ENCODE assay signal across 8 mouse cellular contexts in genomic region chr10:70095506-70096270, GRCm38 (mm10). TPM values are rescaled to one million over a fixed set of nuclear protein-coding genes. Genes with fewer than 3 reads are reported as not detected.
DNase-seq lines count a peak whose midpoint lies in the region; ATAC-seq and TF ChIP-seq lines count a peak whose summit lies in the region.

No protein-coding gene starts in this region.

- ATAC-seq in forebrain, embryonic 16.5 days = no peak
- no peak for ATAC-seq in limb, embryonic 13.5 days (ENCODE audit: low FRiP score, low read depth)

- H3K9me3 ChIP-seq in forebrain, embryonic 16.5 days (ENCODE audit: control insufficient read depth, low read length) = no peaks in the 10 kb centered on the region
- H3K9me3 ChIP-seq in limb, embryonic 13.5 days = no peaks in the 10 kb centered on the region

- H3K4me3 ChIP-seq in kidney, adult 2 months (ENCODE audit: insufficient read depth, low read depth, low read length) = peak overlapping the region; percentile 62
- H3K4me3 ChIP-seq in forebrain, embryonic 16.5 days (replicated peaks; ENCODE audit: low read length) = peak overlapping the region; percentile 52
- peak overlapping the region; percentile 93 for H3K4me3 ChIP-seq in limb, embryonic 13.5 days
- H3K4me3 ChIP-seq in small intestine, adult 2 months (ENCODE audit: low read depth, low read length) = peak overlapping the region; percentile 74

- H3K4me1 ChIP-seq in kidney, adult 2 months (ENCODE audit: control insufficient read depth, insufficient read depth, low read length) = peaks cover 9% of the 10 kb centered on the region; the same call in 1 of the 2 replicates
- H3K4me1 ChIP-seq in forebrain, embryonic 16.5 days (replicated peaks; ENCODE audit: control insufficient read depth, insufficient read depth, low read length) = peaks cover 31% of the 10 kb centered on the region
- H3K4me1 ChIP-seq in limb, embryonic 13.5 days = peaks cover 47% of the 10 kb centered on the region
- H3K4me1 ChIP-seq in small intestine, adult 2 months (ENCODE audit: control insufficient read depth, insufficient read depth, insufficient read length, low read length) = peaks cover 14% of the 10 kb centered on the region; the same call in 1 of the 2 replicates

- H3K9ac ChIP-seq in forebrain, embryonic 16.5 days (replicated peaks; ENCODE audit: low read depth, low read length) = peak overlapping the region; percentile 27; the same call in 1 of the 2 replicates
- peak overlapping the region; percentile 61 for H3K9ac ChIP-seq in limb, embryonic 13.5 days

- no peak for TF ChIP-seq CTCF in kidney, adult 2 months (conservative IDR thresholded peaks at IDR 0.05; ENCODE audit: insufficient read depth, insufficient read length, low read depth, low read length)
- TF ChIP-seq CTCF in small intestine, adult 2 months (IDR thresholded peaks at IDR 0.05; ENCODE audit: extremely low read depth, insufficient read length, insufficient replicate concordance, low read depth, low read length) = no peak

- H3K27me3 ChIP-seq in kidney, adult 2 months (replicated peaks; ENCODE audit: control insufficient read depth, insufficient read depth, low read length) = no peaks in the 10 kb centered on the region
- H3K27me3 ChIP-seq in forebrain, embryonic 16.5 days (replicated peaks; ENCODE audit: control insufficient read depth, insufficient read depth, low read length) = no peaks in the 10 kb centered on the region
- no peaks in the 10 kb centered on the region for H3K27me3 ChIP-seq in limb, embryonic 13.5 days
- H3K27me3 ChIP-seq in small intestine, adult 2 months (ENCODE audit: control insufficient read depth, insufficient read depth, low read length) = no peaks in the 10 kb centered on the region

- H3K4me2 ChIP-seq in forebrain, embryonic 16.5 days (ENCODE audit: low read length) = peak overlapping the region; percentile 58
- peak overlapping the region; percentile 85 for H3K4me2 ChIP-seq in limb, embryonic 13.5 days (replicated peaks)

- WGBS in kidney, adult 2 months = 23% methylated on average over 13 of the region's 13 CpGs
- WGBS in forebrain, embryonic 16.5 days = 23% methylated on average over 13 of the region's 13 CpGs
- WGBS in limb, embryonic 13.5 days = 8% methylated on average over 13 of the region's 13 CpGs
- WGBS in small intestine, adult 2 months = 5% methylated on average over 13 of the region's 13 CpGs

- no peak for TF ChIP-seq POLR2A in kidney, adult 2 months (IDR thresholded peaks at IDR 0.05; ENCODE audit: low read depth, low read length)
- TF ChIP-seq POLR2A in small intestine, adult 2 months (IDR thresholded peaks at IDR 0.05; ENCODE audit: low read depth, low read length) = no peak

- no peaks in the 10 kb centered on the region for H3K36me3 ChIP-seq in kidney, adult 2 months (ENCODE audit: control insufficient read depth, insufficient read depth, low read length)
- no peaks in the 10 kb centered on the region for H3K36me3 ChIP-seq in forebrain, embryonic 16.5 days (ENCODE audit: control insufficient read depth, insufficient read depth)
- H3K36me3 ChIP-seq in limb, embryonic 13.5 days = peaks cover 2% of the 10 kb centered on the region
- no peaks in the 10 kb centered on the region for H3K36me3 ChIP-seq in small intestine, adult 2 months (ENCODE audit: control insufficient read depth, insufficient read depth, low read length)

- H3K27ac ChIP-seq in kidney, adult 2 months (ENCODE audit: insufficient read depth, low read depth, low read length) = peak overlapping the region; percentile 48
- no peak overlapping the region for H3K27ac ChIP-seq in forebrain, embryonic 16.5 days (ENCODE audit: low read length)
- H3K27ac ChIP-seq in limb, embryonic 13.5 days = peak overlapping the region; percentile 93
- H3K27ac ChIP-seq in small intestine, adult 2 months (ENCODE audit: insufficient read depth, low read depth, low read length) = peak overlapping the region; percentile 95

- peak; percentile 49 for DNase-seq in kidney, adult 2 months
- no peak for DNase-seq in kidney, adult 18-20 months
- peak; percentile 40 for DNase-seq in MEL-GATA-1-ER (ENCODE audit: extremely low read depth, low read depth)
- DNase-seq in layer of hippocampus, postnatal 25 days (ENCODE audit: extremely low spot score in 1 of 2, low spot score in 1 of 2) = no peak
- DNase-seq in right cerebral cortex, postnatal 4 days = no peak

RNA-seq across cellular contexts. Expression of gene Ccdc6, which starts 1.2 kb away (rescaled TPM):
- 33.9 and 37.0 TPM in 2 replicates for polyA plus RNA-seq in kidney, adult 2 months (2012; rRNA removed)
- polyA plus RNA-seq in forebrain, embryonic 16.5 days (2015; fragmentation: Nextera tagmentation; extraction: Ambion mirVana) = 16.1 and 18.1 TPM in 2 replicates
- 18.9 and 19.6 TPM in 2 replicates for polyA plus RNA-seq in limb, embryonic 13.5 days (2015; fragmentation: Nextera tagmentation; extraction: Ambion mirVana)
- 16.6 and 34.6 TPM in 2 replicates for polyA plus RNA-seq in small intestine, adult 2 months (2012; rRNA removed)
- total RNA-seq in layer of hippocampus, postnatal 25 days (2021) = 10 to 100 TPM; 56.9 to 62.9 TPM

Comparison
In these comparisons a context has a peak if more than half of its experiments do, and no peak if none do; other contexts are left out.
1. DNase-seq: peak in kidney, adult 2 months (single experiment) and MEL-GATA-1-ER (single experiment); none in kidney, adult 18-20 months (single experiment), layer of hippocampus, postnatal 25 days (0 of 2) and right cerebral cortex, postnatal 4 days (single experiment).
2. Peak in every context shown above with its lines, with median percentiles within 50 percentile points of each other: H3K4me3 ChIP-seq.